Mouse (Mus musculus) spleen, adult 18-20 months (tissue): ENCODE results near the gene Panx2.
A peak's percentile ranks its signal among the peaks of the same experiment; 100 is the strongest.

ENCODE experiments used
- DNase-seq, 2 experiments: peaks; one replicate each; pipeline ENCODE4 v3.0.0; 2022; ENCODE audit warnings: mixed read lengths in 2 of 2

Gene Panx2

DNA sequence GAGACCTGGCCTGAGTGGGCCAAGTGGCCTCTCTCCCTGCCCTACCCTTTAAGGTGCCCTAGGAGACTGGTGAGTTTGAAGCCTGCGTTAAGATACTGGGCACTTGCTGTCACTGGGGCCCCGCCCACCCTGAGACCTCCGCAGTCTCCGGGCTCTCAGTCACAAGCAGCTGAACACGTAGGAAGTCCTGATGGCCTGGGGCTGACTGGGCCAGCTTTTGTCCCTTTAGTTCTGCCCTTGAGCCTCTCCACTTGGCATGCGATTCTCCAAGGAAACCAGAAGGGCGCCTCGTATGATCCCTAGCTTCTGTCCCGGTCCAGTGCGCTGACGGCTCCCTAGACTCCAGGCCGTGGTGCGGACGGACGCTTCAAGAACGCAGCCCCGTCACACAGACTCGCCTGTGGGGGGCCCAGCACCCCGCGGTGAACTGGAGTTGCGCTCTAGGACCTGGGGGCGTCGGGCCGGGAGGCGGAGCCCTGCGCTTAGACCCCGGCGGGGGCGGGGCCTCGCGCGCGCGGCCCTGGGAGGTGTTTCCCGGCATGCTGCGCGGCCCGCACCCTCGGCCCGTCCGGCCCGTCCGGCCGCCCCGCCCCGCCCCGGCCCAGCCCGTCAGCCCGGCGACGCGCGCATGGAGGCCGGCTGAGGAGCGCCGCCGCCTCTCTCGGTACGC is 16.1 kb downstream of the Panx2 start:
- DNase-seq: peak; percentile 78 to 84

GRCm38 (mm10) chr15:89076156-89076731 is 16.7 kb downstream of the Panx2 start:
- DNase-seq: peak in 1 of 2 experiments; percentile 53

DNA sequence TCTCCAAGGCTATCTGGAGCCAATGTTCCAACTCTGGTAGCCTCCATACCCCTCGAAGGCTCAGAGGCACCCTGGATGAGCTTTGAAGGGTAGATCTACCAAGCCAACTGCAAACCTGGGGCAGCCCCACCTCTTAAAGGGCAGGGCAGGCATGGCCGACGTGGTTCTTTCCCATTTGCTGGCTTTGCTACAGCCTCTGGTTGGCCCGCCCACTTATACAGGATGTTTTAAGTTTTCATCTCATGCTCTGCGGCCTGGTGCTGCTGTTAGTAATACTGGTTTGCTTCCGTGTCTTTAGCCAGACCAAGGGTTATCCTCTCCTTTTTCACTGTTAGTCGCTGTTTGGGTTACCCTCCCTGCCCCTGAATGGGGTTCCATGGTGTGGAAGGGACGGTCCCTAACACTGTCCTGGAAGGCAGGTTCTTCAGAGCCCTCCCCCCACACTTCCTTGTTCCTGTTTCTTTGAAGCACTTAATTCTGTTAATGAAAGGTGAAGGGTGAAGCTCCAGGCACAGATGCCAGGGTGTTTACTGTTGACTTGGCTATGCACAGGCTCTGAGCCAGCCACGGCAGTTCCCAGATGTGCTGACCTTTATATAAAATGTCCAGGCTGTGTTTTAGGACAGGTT is 18.8 kb downstream of the Panx2 start:
- peak; percentile 61 to 70 for DNase-seq

- DNase-seq: no peak
Measured at GRCm38 (mm10) chr15:89083906-89084305, 24.4 kb downstream of the Panx2 start.

GRCm38 (mm10) chr15:89084826-89085225 is 25.3 kb downstream of the Panx2 start:
- DNase-seq: no peak

DNA sequence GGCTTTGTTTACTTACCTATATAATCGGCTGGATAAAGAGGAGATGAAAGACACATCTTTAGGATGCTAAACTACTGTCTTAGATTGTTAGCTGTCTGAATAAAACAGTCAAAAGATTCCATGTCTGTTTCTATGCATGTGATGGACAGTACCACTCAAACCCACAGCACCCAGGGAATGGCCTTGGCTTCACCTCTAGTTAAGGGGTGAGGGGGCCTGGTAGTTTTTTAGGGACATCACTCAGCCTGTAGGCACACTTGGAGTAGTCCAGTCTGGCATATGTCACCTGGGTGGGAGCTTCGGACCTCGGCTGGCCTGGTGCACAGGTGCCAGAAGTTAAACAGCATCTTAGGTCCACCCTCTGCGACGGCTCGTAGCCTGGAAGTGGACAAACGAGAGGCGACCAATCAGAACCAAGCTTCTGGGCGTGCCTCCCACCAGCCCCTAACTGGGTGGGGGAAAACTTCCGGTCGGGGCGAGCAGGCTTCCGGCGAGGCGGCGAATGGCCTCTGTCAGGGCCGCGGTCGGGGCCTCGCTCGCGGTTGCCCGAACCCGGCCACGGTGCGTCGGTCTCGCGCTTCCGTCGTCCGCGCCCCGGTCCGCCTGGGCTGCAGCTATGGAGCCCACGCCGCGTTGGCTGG is 29.2 kb downstream of the Panx2 start, which contains the start of gene Selenoo:
Gene Selenoo (plus strand): TSS at position 478 of the 641 bp plus-strand sequence.
- DNase-seq: peak; percentile 76 to 80

GRCm38 (mm10) chr15:89089248-89090051 is 29.9 kb downstream of the Panx2 start:
- peak in 1 of 2 experiments; percentile 28 for DNase-seq

GRCm38 (mm10) chr15:89090662-89091061 is 31.1 kb downstream of the Panx2 start:
- DNase-seq: no peak

- no peak for DNase-seq
Measured at GRCm38 (mm10) chr15:89092181-89092580, 32.6 kb downstream of the Panx2 start.

GRCm38 (mm10) chr15:89097450-89097849 is 37.9 kb downstream of the Panx2 start:
- no peak for DNase-seq

DNA sequence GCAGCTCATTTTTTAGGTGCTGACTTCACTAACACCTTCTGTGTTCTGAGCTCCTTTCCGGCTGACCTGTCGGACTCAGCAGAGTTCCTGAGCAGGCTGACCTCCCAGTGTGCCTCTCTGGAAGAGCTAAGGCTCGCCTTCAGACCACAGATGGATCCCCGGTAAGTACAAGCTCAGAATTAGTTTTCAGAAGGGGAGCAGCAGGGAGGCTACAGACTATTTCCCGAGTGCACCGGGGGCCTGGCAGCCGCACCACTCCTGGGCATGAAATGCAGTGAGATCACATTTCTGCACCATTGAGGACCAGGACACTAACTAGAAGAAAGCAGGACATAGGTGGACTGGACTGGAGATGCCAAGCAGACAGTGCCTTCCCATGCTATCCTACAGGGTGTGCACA is 39.1 kb downstream of the Panx2 start:
- no peak for DNase-seq

GRCm38 (mm10) chr15:89100823-89101222 is 41.3 kb downstream of the Panx2 start:
- DNase-seq: no peak

- DNase-seq: no peak
Measured at GRCm38 (mm10) chr15:89102646-89103045, 43.1 kb downstream of the Panx2 start.

DNA sequence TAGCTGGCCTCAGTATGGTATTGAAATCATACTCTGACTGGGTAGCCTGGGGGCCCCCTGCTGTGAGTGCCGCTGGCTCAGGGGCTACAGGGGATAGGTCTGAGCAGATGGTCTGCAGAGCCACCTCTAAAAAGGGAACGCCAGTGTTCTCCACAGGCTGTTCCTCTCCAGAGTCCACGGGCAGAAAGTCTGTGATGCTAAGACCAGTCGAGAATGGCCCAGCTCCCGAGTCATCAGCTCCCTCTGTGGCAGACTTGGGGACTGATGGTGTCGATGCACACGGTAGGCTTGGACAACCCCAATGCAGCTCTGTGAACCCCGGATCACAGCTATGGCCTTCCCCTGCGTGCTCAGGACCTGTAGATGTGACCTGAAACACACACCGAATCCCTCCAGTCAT is 44.4 kb downstream of the Panx2 start:
- DNase-seq: no peak

DNA sequence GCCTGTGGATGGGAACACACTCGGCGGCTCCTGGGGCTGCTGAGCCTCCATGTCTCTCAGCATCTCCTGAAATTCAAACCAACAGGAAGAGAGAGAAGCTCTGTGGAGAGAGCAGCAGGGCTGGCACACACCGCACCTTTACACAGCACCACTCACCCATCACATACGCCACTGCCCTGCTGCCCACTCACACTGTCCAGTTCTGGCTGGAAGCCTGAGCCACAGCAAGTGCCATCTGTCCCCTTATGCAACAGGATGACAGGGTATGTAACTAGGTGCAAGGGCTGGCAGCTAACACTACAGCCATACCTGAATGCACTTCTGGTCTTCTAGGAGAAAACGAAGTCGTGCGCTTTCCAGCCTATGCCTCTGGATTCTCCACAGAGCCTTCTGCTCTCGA is 44.9 kb downstream of the Panx2 start:
- DNase-seq: no peak

- no peak for DNase-seq
Measured at GRCm38 (mm10) chr15:89106073-89106472, 46.5 kb downstream of the Panx2 start.

GRCm38 (mm10) chr15:89106976-89107375 is 47.4 kb downstream of the Panx2 start:
- DNase-seq: no peak

DNA sequence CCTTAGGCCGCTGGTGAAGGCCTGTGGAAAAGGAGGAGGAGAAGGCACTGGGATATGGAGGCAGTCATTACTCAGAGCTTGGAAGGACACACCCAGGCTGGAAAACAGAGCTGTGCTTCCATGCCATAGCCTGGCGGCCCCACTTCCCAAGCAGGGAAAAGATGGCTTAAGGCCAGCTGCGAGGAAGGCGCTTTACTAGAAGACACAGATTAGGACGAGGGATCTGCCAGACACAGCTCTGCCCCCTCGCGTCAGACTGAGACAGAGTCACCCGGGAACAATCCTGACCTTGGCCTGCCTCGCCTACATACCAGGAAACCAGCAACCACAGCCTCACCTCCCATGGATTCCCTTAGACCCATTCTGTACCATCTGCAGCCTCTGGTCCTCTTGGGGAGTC is 50.6 kb downstream of the Panx2 start:
- no peak for DNase-seq

- peak in 1 of 2 experiments; percentile 40 for DNase-seq
Measured at GRCm38 (mm10) chr15:89118007-89118406, 58.5 kb downstream of the Panx2 start.

DNA sequence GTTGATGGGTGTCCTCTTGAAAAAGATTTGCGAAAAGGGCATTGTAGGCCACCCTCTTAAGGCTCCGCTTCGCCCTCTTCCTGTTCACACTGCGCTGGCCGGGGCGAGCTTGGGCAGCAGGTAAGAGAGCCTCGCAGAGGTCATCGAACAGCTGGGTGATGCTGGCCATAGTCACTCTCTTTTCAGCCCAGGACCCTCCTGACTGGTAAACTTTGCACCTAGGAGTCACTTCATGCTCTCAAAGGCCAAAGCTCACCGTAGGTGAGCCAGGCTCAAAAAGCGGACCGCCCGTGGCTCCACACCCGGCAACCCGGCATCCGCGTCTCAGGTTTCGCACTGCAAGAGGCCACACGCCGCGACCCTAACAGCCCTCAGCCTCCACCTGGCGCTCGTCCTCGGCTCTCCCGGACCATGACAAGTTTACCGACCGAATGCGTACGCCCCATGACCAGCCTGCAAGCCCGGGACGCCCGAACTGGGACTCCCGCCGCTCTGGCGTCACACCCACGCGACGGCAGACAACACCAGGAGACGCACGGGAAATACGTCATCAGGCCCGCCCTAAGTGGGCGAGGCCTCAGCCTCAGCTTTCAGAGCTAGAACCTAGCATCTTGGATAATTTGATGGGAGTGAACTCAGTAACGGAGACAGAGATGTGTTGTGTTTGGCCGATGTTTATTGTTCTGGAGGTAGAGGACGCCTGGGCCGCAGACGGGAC is 63.3 kb downstream of the Panx2 start, which contains the start of gene Tubgcp6:
Gene Tubgcp6 (minus strand): TSS at position 464 of the 718 bp plus-strand sequence.
- peak; percentile 85 to 94 for DNase-seq
